Comparison of ENCODE assay signal across 8 mouse cellular contexts in the genomic region with DNA sequence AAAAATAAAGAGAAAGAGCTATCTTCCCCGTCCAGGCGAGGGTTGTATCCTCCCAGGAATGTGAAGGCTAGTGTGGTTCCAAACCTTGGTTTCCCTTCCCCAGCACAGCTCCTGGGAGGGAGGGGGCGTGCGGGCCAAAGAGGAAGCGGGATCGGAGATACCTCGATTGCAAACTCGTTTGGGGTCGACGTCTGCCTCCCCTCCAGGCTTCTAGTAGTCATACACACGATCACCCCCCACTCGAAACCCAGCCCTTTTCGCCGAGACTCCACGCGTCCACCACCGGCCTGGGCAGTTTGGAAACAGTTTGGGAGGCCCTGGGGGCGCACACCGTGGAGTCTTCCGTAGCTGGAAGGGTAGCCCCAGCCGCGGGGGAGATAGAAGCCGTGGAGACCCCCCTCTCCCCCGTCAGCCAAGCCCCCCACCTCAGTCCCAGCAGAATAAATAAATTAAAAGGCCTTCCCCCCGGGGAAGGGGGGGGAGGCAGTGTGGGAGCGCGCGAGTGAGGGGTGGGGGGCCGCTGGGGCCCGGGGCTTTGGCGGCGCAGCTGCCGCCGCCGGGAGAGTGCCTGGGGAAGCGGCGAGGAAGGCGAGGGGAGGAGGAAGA. TPM values are rescaled to one million over a fixed set of nuclear protein-coding genes. Genes with fewer than 3 reads are reported as not detected.
A peak's percentile ranks its signal among the peaks of the same experiment; 100 is the strongest.
DNase-seq lines count a peak whose midpoint lies in the region; ATAC-seq and TF ChIP-seq lines count a peak whose summit lies in the region.

No protein-coding gene starts in this region.

- intact Hi-C loops in left cerebral cortex, adult 2 months (cut with DNase I), result no loop called here

- H3K4me2 ChIP-seq in embryonic facial prominence, embryonic 12.5 days (replicated peaks), result peak overlapping the region; percentile 99
- peak overlapping the region; percentile 100 for H3K4me2 ChIP-seq in hindbrain, embryonic 11.5 days (replicated peaks; ENCODE audit: low read depth, low read length)
- peak overlapping the region; percentile 100 for H3K4me2 ChIP-seq in liver, embryonic 13.5 days

- H3K27me3 ChIP-seq in embryonic facial prominence, embryonic 12.5 days, result no peaks in the 10 kb centered on the region
- no peaks in the 10 kb centered on the region for H3K27me3 ChIP-seq in hindbrain, embryonic 11.5 days (ENCODE audit: control insufficient read depth, insufficient read depth, low read length)
- H3K27me3 ChIP-seq in liver, embryonic 13.5 days, result no peaks in the 10 kb centered on the region

- peak overlapping the region; percentile 100 for H3K27ac ChIP-seq in left cerebral cortex, adult 2 months
- peak overlapping the region; percentile 100 for H3K27ac ChIP-seq in embryonic facial prominence, embryonic 12.5 days
- H3K27ac ChIP-seq in hindbrain, embryonic 11.5 days (ENCODE audit: low read depth, low read length), result peak overlapping the region; percentile 100
- H3K27ac ChIP-seq in liver, embryonic 13.5 days, result peak overlapping the region; percentile 99

- peaks cover 47% of the 10 kb centered on the region for H3K4me1 ChIP-seq in embryonic facial prominence, embryonic 12.5 days
- H3K4me1 ChIP-seq in hindbrain, embryonic 11.5 days (replicated peaks; ENCODE audit: control insufficient read depth, insufficient read depth, low read length), result peaks cover 18% of the 10 kb centered on the region
- H3K4me1 ChIP-seq in liver, embryonic 13.5 days (replicated peaks), result peaks cover 70% of the 10 kb centered on the region

- H3K4me3 ChIP-seq in left cerebral cortex, adult 2 months, result peak overlapping the region; percentile 70
- peak overlapping the region; percentile 97 for H3K4me3 ChIP-seq in embryonic facial prominence, embryonic 12.5 days
- H3K4me3 ChIP-seq in hindbrain, embryonic 11.5 days (ENCODE audit: low read depth, low read length), result peak overlapping the region; percentile 96
- peak overlapping the region; percentile 96 for H3K4me3 ChIP-seq in liver, embryonic 13.5 days (replicated peaks)

- H3K9ac ChIP-seq in embryonic facial prominence, embryonic 12.5 days, result peak overlapping the region; percentile 100
- peak overlapping the region; percentile 99 for H3K9ac ChIP-seq in hindbrain, embryonic 11.5 days (ENCODE audit: low read depth, low read length)
- H3K9ac ChIP-seq in liver, embryonic 13.5 days, result peak overlapping the region; percentile 100

- H3K9me3 ChIP-seq in embryonic facial prominence, embryonic 12.5 days, result no peaks in the 10 kb centered on the region
- no peaks in the 10 kb centered on the region for H3K9me3 ChIP-seq in hindbrain, embryonic 11.5 days (ENCODE audit: control insufficient read depth, low read length)
- H3K9me3 ChIP-seq in liver, embryonic 13.5 days (replicated peaks), result no peaks in the 10 kb centered on the region

- TF ChIP-seq CTCF in left cerebral cortex, adult 2 months (IDR thresholded peaks at IDR 0.05), result no peak

- peaks cover 12% of the 10 kb centered on the region for H3K36me3 ChIP-seq in embryonic facial prominence, embryonic 12.5 days
- H3K36me3 ChIP-seq in hindbrain, embryonic 11.5 days (ENCODE audit: control insufficient read depth, insufficient read depth, low read length), result peaks cover 5% of the 10 kb centered on the region; the same call in 1 of the 2 replicates
- H3K36me3 ChIP-seq in liver, embryonic 13.5 days, result peaks cover 33% of the 10 kb centered on the region

- under 1% methylated on average over 29 of the region's 38 CpGs for WGBS in embryonic facial prominence, embryonic 12.5 days
- WGBS in hindbrain, embryonic 11.5 days, result 0% methylated on average over 24 of the region's 38 CpGs
- 0% methylated on average over 32 of the region's 38 CpGs for WGBS in liver, embryonic 13.5 days (ENCODE audit: insufficient replicate concordance)

- DNase-seq in left cerebral cortex, adult 2 months (ENCODE audit: extremely low spot score in 1 of 2, low spot score in 2 of 2), result peak; percentile 44 to 52
- no peak for DNase-seq in left cerebral cortex, adult 9 months (ENCODE audit: low spot score in 2 of 2)
- peak; percentile 83 for DNase-seq in R1 (ENCODE audit: low read depth, low spot score)
- DNase-seq in hindbrain, embryonic 11.5 days (ENCODE audit: low spot score), result peak; percentile 77
- peak; percentile 46 for DNase-seq in liver, embryonic 13.5 days
- peak; percentile 80 for DNase-seq in neural tube, embryonic 10.5 days (ENCODE audit: extremely low spot score, low spot score)
- DNase-seq in natural killer cell, adult 2 months (ENCODE audit: low spot score in 2 of 2), result no peak

- ATAC-seq in embryonic facial prominence, embryonic 12.5 days (ENCODE audit: insufficient number of reproducible peaks, insufficient read depth, low FRiP score, low TSS enrichment), result no peak
- 0 out of 2 replicates have a peak, but pooled peaks have one; percentile 18 for ATAC-seq in hindbrain, embryonic 11.5 days (ENCODE audit: low FRiP score)
- no peak for ATAC-seq in liver, embryonic 13.5 days (ENCODE audit: low read depth)

RNA-seq across cellular contexts. Expression of a gene that starts 0.3 kb away (rescaled TPM):
- total RNA-seq in left cerebral cortex, adult 2 months (2021), result 10 to 100 TPM; 32.4 to 42.2 TPM
- polyA plus RNA-seq in embryonic facial prominence, embryonic 12.5 days (2016; fragmentation: Nextera tagmentation; extraction: Ambion mirVana), result 11.7 and 12.4 TPM in 2 replicates
- 11.0 and 14.2 TPM in 2 replicates for polyA plus RNA-seq in hindbrain, embryonic 11.5 days (2014; fragmentation: Nextera tagmentation; extraction: Ambion mirVana)
- 3.4 and 3.8 TPM in 2 replicates for polyA plus RNA-seq in liver, embryonic 13.5 days (2015; fragmentation: Nextera tagmentation; extraction: Ambion mirVana)

RNA-seq across cellular contexts. Expression of a gene that starts 9.2 kb away (rescaled TPM):
- total RNA-seq in left cerebral cortex, adult 2 months (2021), result 10 to 100 TPM; 48.5 to 48.9 TPM
- 2.9 and 3.4 TPM in 2 replicates for polyA plus RNA-seq in embryonic facial prominence, embryonic 12.5 days (2016; fragmentation: Nextera tagmentation; extraction: Ambion mirVana)
- polyA plus RNA-seq in hindbrain, embryonic 11.5 days (2014; fragmentation: Nextera tagmentation; extraction: Ambion mirVana), result 1.7 and 2.0 TPM in 2 replicates
- 2.5 and 3.4 TPM in 2 replicates for polyA plus RNA-seq in liver, embryonic 13.5 days (2015; fragmentation: Nextera tagmentation; extraction: Ambion mirVana)

RNA-seq across cellular contexts. Expression of a gene that starts 27.6 kb away (rescaled TPM):
- total RNA-seq in left cerebral cortex, adult 2 months (2021), result 10 to 100 TPM; 23.4 to 24.9 TPM
- 89.0 and 95.5 TPM in 2 replicates for polyA plus RNA-seq in embryonic facial prominence, embryonic 12.5 days (2016; fragmentation: Nextera tagmentation; extraction: Ambion mirVana)
- 73.5 and 78.7 TPM in 2 replicates for polyA plus RNA-seq in hindbrain, embryonic 11.5 days (2014; fragmentation: Nextera tagmentation; extraction: Ambion mirVana)
- 76.0 and 76.3 TPM in 2 replicates for polyA plus RNA-seq in liver, embryonic 13.5 days (2015; fragmentation: Nextera tagmentation; extraction: Ambion mirVana)

RNA-seq across cellular contexts. Expression of a gene that starts 40.9 kb away (rescaled TPM):
- not detected for total RNA-seq in left cerebral cortex, adult 2 months (2021)
- not detected in 2 replicates for polyA plus RNA-seq in embryonic facial prominence, embryonic 12.5 days (2016; fragmentation: Nextera tagmentation; extraction: Ambion mirVana)
- polyA plus RNA-seq in hindbrain, embryonic 11.5 days (2014; fragmentation: Nextera tagmentation; extraction: Ambion mirVana), result not detected in 2 replicates
- 12.4 and 15.2 TPM in 2 replicates for polyA plus RNA-seq in liver, embryonic 13.5 days (2015; fragmentation: Nextera tagmentation; extraction: Ambion mirVana)

Comparison
In these comparisons a context has a peak if more than half of its experiments do, and no peak if none do; other contexts are left out.
1. DNase-seq: peak in left cerebral cortex, adult 2 months (2 of 2), R1 (single experiment), hindbrain, embryonic 11.5 days (single experiment), liver, embryonic 13.5 days (single experiment) and neural tube, embryonic 10.5 days (single experiment); none in left cerebral cortex, adult 9 months (0 of 2) and natural killer cell, adult 2 months (0 of 2).
2. Peak in every context shown above with its lines, with median percentiles within 50 percentile points of each other: H3K27ac ChIP-seq, H3K4me3 ChIP-seq, H3K4me2 ChIP-seq and H3K9ac ChIP-seq.